Mouse (Mus musculus): Measurements from ENCODE around the gene Snrpc.

DNA sequence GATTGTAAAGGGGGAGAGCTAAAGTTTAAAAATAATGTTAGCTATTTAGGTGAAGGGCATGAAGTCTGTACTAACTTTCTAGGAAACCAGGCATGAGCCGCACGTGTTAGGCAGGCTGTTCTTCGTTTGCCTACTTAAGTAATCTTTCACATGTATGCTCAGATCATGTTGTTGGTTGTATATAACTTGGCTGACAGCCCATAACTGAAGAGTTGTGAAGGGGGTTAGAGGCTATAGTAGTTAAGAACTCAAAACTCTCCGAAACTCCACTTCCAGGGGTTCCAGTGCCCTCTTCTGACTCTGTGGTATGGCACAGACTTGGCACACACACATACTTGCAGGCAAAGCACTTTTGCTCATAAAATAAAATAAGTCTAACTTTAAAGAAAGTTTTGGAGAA lies 28.8 kb downstream of the Snrpc start:
- TF ChIP-seq CTCF (IDR thresholded peaks at IDR 0.05; ENCODE audit: control insufficient read depth, insufficient read depth, insufficient read length) (no peak), MAX (IDR thresholded peaks at IDR 0.05) (no peak)
